Mouse (Mus musculus) kidney, adult 2 months (tissue): ENCODE data around the gene Btbd10. TPM values are rescaled to one million over a fixed set of nuclear protein-coding genes. Genes with fewer than 3 reads are reported as not detected.
A peak's percentile ranks its signal among the peaks of the same experiment; 100 is the strongest.

Experiments
- DNase-seq: peaks from one replicate; pipeline ENCODE4 v3.0.0; 2021
- H3K27ac ChIP-seq: fragments of 200-500 bp; 2 replicates; pipeline ENCODE4 v1.5.1; 2012; ENCODE audit warnings: low read depth, low read length, control low read depth, inconsistent platforms; ENCODE audit not compliant: insufficient read depth
- H3K27me3 ChIP-seq: fragments of 200-500 bp; replicated peaks from 2 replicates; pipeline ENCODE4 v1.6.1; 2012; ENCODE audit warnings: mild to moderate bottlenecking, moderate library complexity, low read length, inconsistent platforms; ENCODE audit not compliant: control insufficient read depth, insufficient read depth
- H3K36me3 ChIP-seq: fragments of 200-500 bp; 2 replicates; pipeline ENCODE4 v1.6.1; 2012; ENCODE audit warnings: mild to moderate bottlenecking, moderate library complexity, low read length, inconsistent platforms; ENCODE audit not compliant: control insufficient read depth, insufficient read depth
- H3K4me1 ChIP-seq: fragments of 200-500 bp; 2 replicates; pipeline ENCODE4 v1.6.1; 2011; ENCODE audit warnings: low read length; ENCODE audit not compliant: control insufficient read depth, insufficient read depth
- H3K4me3 ChIP-seq: fragments of 200-500 bp; 2 replicates; pipeline ENCODE4 v1.5.1; 2011; ENCODE audit warnings: mild to moderate bottlenecking, low read depth, low read length, control low read depth; ENCODE audit not compliant: insufficient read depth
- CTCF ChIP-seq: fragments of 200-500 bp; conservative IDR thresholded peaks from 2 replicates; pipeline ENCODE4 v1.5.1; 2011; ENCODE audit warnings: low read depth, mild to moderate bottlenecking, control low read depth, low read length, moderate library complexity, mixed read lengths; ENCODE audit not compliant: insufficient read depth, insufficient read length
- POLR2A ChIP-seq: fragments of 200-500 bp; IDR thresholded peaks from one replicate; pipeline ENCODE4 v1.6.1; 2011; ENCODE audit warnings: low read depth, low read length, control low read depth
- WGBS: fragments of 180-500 bp; shearing (Covaris S2); methylation state at CpG from one replicate; pipeline ENCODE4 v1.1.7; 2018; 5-methylcytosine and 5-hydroxymethylcytosine counted together
- polyA plus RNA-seq: library from polyadenylated mRNA; depleted of rRNA; stranded (reverse); fragments of >200 nt; gene quantifications from 2 replicates; pipeline ENCODE4 v1.2.3, GENCODE M21; 2012

The Btbd10 gene
- polyA plus RNA-seq, 1 experiment: 7.4 TPM

- Histone ChIP-seq H3K4me1 (no peaks in the 10 kb centered on the region; the same call in 1 of the 2 replicates), H3K27me3 (no peaks in the 10 kb centered on the region), H3K27ac (no peak overlapping the region), H3K36me3 (no peaks in the 10 kb centered on the region), H3K4me3 (no peak overlapping the region)
- TF ChIP-seq CTCF: peak; percentile 80
- TF ChIP-seq POLR2A: no peak
- WGBS: 18% methylated on average over 7 of the region's 7 CpGs
- DNase-seq: peak; percentile 87
Measured at GRCm38 (mm10) chr7:113377875-113378658, 8.9 kb upstream of the Btbd10 start.

GRCm38 (mm10) chr7:113372682-113373081 is 3.5 kb upstream of the Btbd10 start:
- 88% methylated on average over 1 of the region's 1 CpGs for WGBS
- no peak for TF ChIP-seq CTCF
- no peak for TF ChIP-seq POLR2A
- no peaks in the 10 kb centered on the region for H3K36me3 ChIP-seq
- H3K4me1 ChIP-seq: peaks cover 4% of the 10 kb centered on the region; the same call in 1 of the 2 replicates
- H3K4me3 ChIP-seq: no peak overlapping the region
- no peak for DNase-seq
- H3K27ac ChIP-seq: no peak overlapping the region
- no peaks in the 10 kb centered on the region for H3K27me3 ChIP-seq

GRCm38 (mm10) chr7:113369620-113370340 is 588 bp upstream of the Btbd10 start:
- Histone ChIP-seq H3K4me1 (peaks cover 4% of the 10 kb centered on the region; the same call in 1 of the 2 replicates), H3K27me3 (no peaks in the 10 kb centered on the region), H3K4me3 (peak overlapping the region; percentile 79), H3K36me3 (no peaks in the 10 kb centered on the region), H3K27ac (no peak overlapping the region)
- no peak for TF ChIP-seq POLR2A
- peak; percentile 39; the same call in 1 of the 2 replicates for TF ChIP-seq CTCF
- DNase-seq: peak; percentile 84
- under 1% methylated on average over 44 of the region's 44 CpGs for WGBS

- WGBS: 90% methylated on average over 4 of the region's 4 CpGs
- H3K4me3 ChIP-seq: no peak overlapping the region
- no peak for TF ChIP-seq POLR2A
- no peak for TF ChIP-seq CTCF
- no peaks in the 10 kb centered on the region for H3K36me3 ChIP-seq
- H3K4me1 ChIP-seq: peaks cover 4% of the 10 kb centered on the region; the same call in 1 of the 2 replicates
- H3K27ac ChIP-seq: no peak overlapping the region
- H3K27me3 ChIP-seq: no peaks in the 10 kb centered on the region
- no peak for DNase-seq
Measured at GRCm38 (mm10) chr7:113367440-113367839, 1.8 kb downstream of the Btbd10 start.

GRCm38 (mm10) chr7:113349089-113349488 is 20.1 kb downstream of the Btbd10 start:
- no peaks in the 10 kb centered on the region for H3K4me1 ChIP-seq
- TF ChIP-seq POLR2A (no peak), CTCF (no peak)
- WGBS: 91% methylated on average over 1 of the region's 1 CpGs
- no peaks in the 10 kb centered on the region for H3K36me3 ChIP-seq
- H3K27me3 ChIP-seq: no peaks in the 10 kb centered on the region
- no peak overlapping the region for H3K4me3 ChIP-seq
- H3K27ac ChIP-seq: no peak overlapping the region
- no peak for DNase-seq

GRCm38 (mm10) chr7:113347694-113348093 is 21.5 kb downstream of the Btbd10 start:
- Histone ChIP-seq H3K4me1 (no peaks in the 10 kb centered on the region), H3K27ac (no peak overlapping the region), H3K4me3 (no peak overlapping the region), H3K36me3 (no peaks in the 10 kb centered on the region), H3K27me3 (no peaks in the 10 kb centered on the region)
- 98% methylated on average over 2 of the region's 2 CpGs for WGBS
- TF ChIP-seq CTCF (no peak), POLR2A (no peak)
- no peak for DNase-seq

GRCm38 (mm10) chr7:113347271-113347670 is 21.9 kb downstream of the Btbd10 start:
- no peaks in the 10 kb centered on the region for H3K36me3 ChIP-seq
- TF ChIP-seq CTCF (no peak), POLR2A (no peak)
- WGBS: 49% methylated on average over 4 of the region's 4 CpGs
- DNase-seq: no peak
- no peak overlapping the region for H3K27ac ChIP-seq
- no peaks in the 10 kb centered on the region for H3K27me3 ChIP-seq
- H3K4me1 ChIP-seq: no peaks in the 10 kb centered on the region
- H3K4me3 ChIP-seq: no peak overlapping the region
